Comparison of ENCODE assay signal across 14 mouse cellular contexts in genomic region chrX:11907167-11907566, GRCm38 (mm10).
DNase-seq lines count a peak whose midpoint lies in the region; ATAC-seq and TF ChIP-seq lines count a peak whose summit lies in the region.
"Had no signal": no experiment of that assay in that cellular context is flagged by ENCODE, and none has a peak within 500 bp of the region (broad histone marks: within the 10 kb centered on the region; RNA-seq: fewer than 3 reads in every experiment).

No protein-coding gene starts in this region.

- H3K27me3 ChIP-seq in embryonic facial prominence, embryonic 14.5 days (replicated peaks; ENCODE audit: control insufficient read depth, insufficient read depth, low read length): no peaks in the 10 kb centered on the region; the same call in 1 of the 2 replicates
- H3K27me3 ChIP-seq in embryonic facial prominence, embryonic 10.5 days (replicated peaks; ENCODE audit: low read depth, poor library complexity, severe bottlenecking): peaks cover 83% of the 10 kb centered on the region
- H3K27me3 ChIP-seq: neural tube, embryonic 12.5 days had no signal

- no peaks in the 10 kb centered on the region for H3K36me3 ChIP-seq in embryonic facial prominence, embryonic 14.5 days (ENCODE audit: control insufficient read depth, insufficient read depth, low read length)
- no peaks in the 10 kb centered on the region for H3K36me3 ChIP-seq in embryonic facial prominence, embryonic 10.5 days (replicated peaks)
- H3K36me3 ChIP-seq: limb, embryonic 12.5 days; neural tube, embryonic 12.5 days had no signal

- no peak overlapping the region for H3K27ac ChIP-seq in embryonic facial prominence, embryonic 14.5 days (replicated peaks; ENCODE audit: low read depth, low read length)
- H3K27ac ChIP-seq in embryonic facial prominence, embryonic 10.5 days (replicated peaks): no peak overlapping the region
- no peak overlapping the region for H3K27ac ChIP-seq in layer of hippocampus, adult 2 months
- H3K27ac ChIP-seq: hindbrain, embryonic 14.5 days; limb, embryonic 12.5 days; neural tube, embryonic 12.5 days had no signal

- no peak overlapping the region for H3K4me3 ChIP-seq in embryonic facial prominence, embryonic 14.5 days (ENCODE audit: low read depth, low read length)
- no peak overlapping the region for H3K4me3 ChIP-seq in embryonic facial prominence, embryonic 10.5 days
- H3K4me3 ChIP-seq in layer of hippocampus, adult 2 months: no peak overlapping the region
- H3K4me3 ChIP-seq: limb, embryonic 12.5 days; neural tube, embryonic 12.5 days had no signal

- no peaks in the 10 kb centered on the region for H3K9me3 ChIP-seq in embryonic facial prominence, embryonic 14.5 days (ENCODE audit: control insufficient read depth, low read length)
- H3K9me3 ChIP-seq in embryonic facial prominence, embryonic 10.5 days: no peaks in the 10 kb centered on the region
- H3K9me3 ChIP-seq: limb, embryonic 12.5 days; neural tube, embryonic 12.5 days had no signal

- peak; percentile 53 for DNase-seq in embryonic facial prominence, embryonic 14.5 days (ENCODE audit: low spot score)
- DNase-seq in embryonic facial prominence, embryonic 10.5 days (ENCODE audit: low spot score): no peak
- DNase-seq in layer of hippocampus, adult 2 months (ENCODE audit: low spot score in 2 of 2): no peak
- DNase-seq in layer of hippocampus, adult 8-10 months (ENCODE audit: low spot score in 2 of 2): no peak
- DNase-seq in 3T3-L1 (ENCODE audit: low read depth, low spot score): peak; percentile 21
- DNase-seq in heart, postnatal 10 days: peak; percentile 50 to 58
- DNase-seq in spleen, postnatal 10 days (ENCODE audit: low spot score in 2 of 2): no peak
- no peak for DNase-seq in right cerebral cortex, postnatal 36 days (ENCODE audit: low spot score in 2 of 2)
- DNase-seq: adrenal gland, adult 2 months; embryo, embryonic 11 days; thymus, postnatal 14 days had no signal

- H3K9ac ChIP-seq in embryonic facial prominence, embryonic 14.5 days (ENCODE audit: low read depth, low read length): no peak overlapping the region
- H3K9ac ChIP-seq: hindbrain, embryonic 14.5 days; limb, embryonic 12.5 days; neural tube, embryonic 12.5 days had no signal

- no peak overlapping the region for H3K4me2 ChIP-seq in embryonic facial prominence, embryonic 14.5 days (ENCODE audit: low read depth, low read length)
- H3K4me2 ChIP-seq: hindbrain, embryonic 14.5 days; limb, embryonic 12.5 days; neural tube, embryonic 12.5 days had no signal

- intact Hi-C loops in heart, postnatal 10 days (cut with DNase I): no loop called here

- no peak for ATAC-seq in embryonic facial prominence, embryonic 14.5 days (ENCODE audit: low read depth)

- TF ChIP-seq CTCF in layer of hippocampus, adult 2 months (conservative IDR thresholded peaks at IDR 0.05): 0 out of 2 replicates have a peak, but pooled peaks have one; percentile 17

- WGBS in embryonic facial prominence, embryonic 14.5 days: 52% methylated on average over 6 of the region's 6 CpGs
- 75% methylated on average over 6 of the region's 6 CpGs for WGBS in embryonic facial prominence, embryonic 10.5 days

- no peaks in the 10 kb centered on the region for H3K4me1 ChIP-seq in embryonic facial prominence, embryonic 14.5 days (ENCODE audit: control insufficient read depth, insufficient read depth, low read length)
- no peaks in the 10 kb centered on the region for H3K4me1 ChIP-seq in embryonic facial prominence, embryonic 10.5 days
- H3K4me1 ChIP-seq: limb, embryonic 12.5 days; neural tube, embryonic 12.5 days had no signal

Comparison
In these comparisons a context has a peak if more than half of its experiments do, and no peak if none do; other contexts are left out.
1. DNase-seq: peak in embryonic facial prominence, embryonic 14.5 days (single experiment), 3T3-L1 (single experiment) and heart, postnatal 10 days (2 of 2); none in embryonic facial prominence, embryonic 10.5 days (single experiment), layer of hippocampus, adult 2 months (0 of 2), layer of hippocampus, adult 8-10 months (0 of 2), spleen, postnatal 10 days (0 of 2) and right cerebral cortex, postnatal 36 days (0 of 2).